Mouse (Mus musculus) MEL (cell line): ENCODE data around the gene Arhgap23. TPM values are rescaled to one million over a fixed set of nuclear protein-coding genes. Genes with fewer than 3 reads are reported as not detected.

Source experiments
- DNase-seq: peaks from one replicate; pipeline ENCODE4 v3.0.0; 2011; ENCODE audit warnings: low read depth, low spot score
- H3K27ac ChIP-seq: 2 replicates; pipeline ENCODE4 v1.5.1; 2012; ENCODE audit warnings: low read depth, mild to moderate bottlenecking, control low read depth, low read length, moderate library complexity; ENCODE audit not compliant: control insufficient read depth
- H3K27me3 ChIP-seq, 2 experiments: fragments of 150-350 bp in 1 of 2; sonication (generic) in 1 of 2; 2 replicates each; pipeline ENCODE4 v1.6.1; 2012; ENCODE audit warnings: low read length in 2 of 2, mild to moderate bottlenecking in 2 of 2, improper control_type of control experiment in 1 of 2, moderate library complexity in 1 of 2; ENCODE audit not compliant: insufficient read depth in 2 of 2, control insufficient read depth in 1 of 2
- H3K36me3 ChIP-seq, 2 experiments: 2 replicates each; pipeline ENCODE4 v1.6.1; 2012 to 2014; ENCODE audit warnings: low read length in 2 of 2, improper control_type of control experiment in 1 of 2, inconsistent platforms in 1 of 2, mild to moderate bottlenecking in 1 of 2; ENCODE audit not compliant: insufficient read depth in 2 of 2, control insufficient read depth in 1 of 2
- H3K4me1 ChIP-seq, 2 experiments: fragments of 150-350 bp in 1 of 2; sonication (generic) in 1 of 2; 2 replicates each; pipeline ENCODE4 v1.6.1; 2012; ENCODE audit warnings: low read length in 2 of 2, improper control_type of control experiment in 1 of 2, mild to moderate bottlenecking in 1 of 2; ENCODE audit not compliant: insufficient read depth in 2 of 2, control insufficient read depth in 1 of 2
- H3K4me3 ChIP-seq, 2 experiments: fragments of 150-350 bp in 1 of 2; sonication (generic) in 1 of 2; 2 replicates each; pipeline ENCODE4 v1.5.1; 2012; ENCODE audit warnings: low read depth in 2 of 2, low read length in 2 of 2, mild to moderate bottlenecking in 2 of 2, moderate library complexity in 2 of 2, control low read depth in 1 of 2, improper control_type of control experiment in 1 of 2; ENCODE audit not compliant: control insufficient read depth in 1 of 2, insufficient read depth in 1 of 2
- H3K79me2 ChIP-seq: 2 replicates; pipeline ENCODE4 v1.6.1; 2012; ENCODE audit warnings: mild to moderate bottlenecking, low read length, moderate library complexity; ENCODE audit not compliant: control insufficient read depth, poor library complexity, insufficient read depth
- H3K9ac ChIP-seq: 2 replicates; pipeline ENCODE4 v1.6.1; 2012; ENCODE audit warnings: low read depth, mild to moderate bottlenecking, control low read depth, low read length, moderate library complexity; ENCODE audit not compliant: control insufficient read depth, poor library complexity, severe bottlenecking
- H3K9me3 ChIP-seq: fragments of 150-350 bp; sonication (generic); replicated peaks from 2 replicates; pipeline ENCODE4 v1.6.1; 2012; ENCODE audit warnings: mild to moderate bottlenecking, low read length, improper control_type of control experiment, moderate library complexity; ENCODE audit not compliant: insufficient read depth
- EP300 ChIP-seq, 2 experiments: IDR thresholded peaks; 2 replicates each; pipeline ENCODE4 v1.6.1; 2011; ENCODE audit warnings: improper control_type of control experiment in 2 of 2, low read length in 2 of 2, low read depth in 1 of 2, mild to moderate bottlenecking in 1 of 2
- GABPA ChIP-seq: IDR thresholded peaks from 2 replicates; pipeline ENCODE4 v1.6.1; 2012; ENCODE audit warnings: low read depth, mild to moderate bottlenecking, inconsistent platforms, low read length, improper control_type of control experiment, moderate library complexity
- JUND ChIP-seq: IDR thresholded peaks from 2 replicates; pipeline ENCODE4 v1.6.1; 2011; ENCODE audit warnings: low read depth, mild to moderate bottlenecking, improper control_type of control experiment, low read length
- MAZ ChIP-seq: IDR thresholded peaks from 2 replicates; pipeline ENCODE4 v1.6.1; 2012; ENCODE audit warnings: low read depth, mild to moderate bottlenecking, inconsistent platforms, low read length, improper control_type of control experiment
- MXI1 ChIP-seq: IDR thresholded peaks from 2 replicates; pipeline ENCODE4 v1.6.1; 2011; ENCODE audit warnings: mild to moderate bottlenecking, low read depth, low read length, improper control_type of control experiment
- MYB ChIP-seq: IDR thresholded peaks from 2 replicates; pipeline ENCODE4 v1.6.1; 2011; ENCODE audit warnings: mild to moderate bottlenecking, low read depth, low read length, improper control_type of control experiment
- MYC ChIP-seq: IDR thresholded peaks from 2 replicates; pipeline ENCODE4 v1.6.1; 2011; ENCODE audit warnings: low read depth, mild to moderate bottlenecking, low read length, improper control_type of control experiment, moderate library complexity
- NELFE ChIP-seq: IDR thresholded peaks from 2 replicates; pipeline ENCODE4 v1.6.1; 2011; ENCODE audit warnings: low read depth, low read length, improper control_type of control experiment
- RAD21 ChIP-seq: IDR thresholded peaks from 2 replicates; pipeline ENCODE4 v1.6.1; 2011; ENCODE audit warnings: mild to moderate bottlenecking, low read depth, low read length, improper control_type of control experiment
- RCOR1 ChIP-seq: IDR thresholded peaks from 2 replicates; pipeline ENCODE4 v1.6.1; 2012; ENCODE audit warnings: low read depth, mild to moderate bottlenecking, inconsistent platforms, low read length, improper control_type of control experiment
- SIN3A ChIP-seq: IDR thresholded peaks from 2 replicates; pipeline ENCODE4 v1.6.1; 2012; ENCODE audit warnings: low read length, improper control_type of control experiment, inconsistent platforms
- SMC3 ChIP-seq: IDR thresholded peaks from 2 replicates; pipeline ENCODE4 v1.6.1; 2011; ENCODE audit warnings: low read depth, low read length, improper control_type of control experiment
- polyA plus RNA-seq, 2 experiments: library from polyadenylated mRNA; stranded (reverse) in 1 of 2; unstranded in 1 of 2; fragments of >175 nt in 1 of 2; fragments of >200 nt in 1 of 2; gene quantifications; 2 replicates each; pipeline versions ENCODE4 v1.2.1 to v1.2.4; 2012; ENCODE audit warnings: low replicate concordance in 2 of 2, low read depth in 1 of 2; ENCODE audit not compliant: insufficient read length in 2 of 2, insufficient read depth in 1 of 2, missing spikeins in 1 of 2
- total RNA-seq: library from RNA; depleted of rRNA; stranded (reverse); fragments of 300-350 nt; gene quantifications from 2 replicates; pipeline ENCODE4 v1.2.3, GENCODE M21; 2012

The Arhgap23 gene
- total and polyA plus RNA-seq, 3 experiments: 1.7 to 7.5 TPM; not detected in 1

GRCm38 (mm10) chr11:97415712-97416636 lies 641 bp downstream of the Arhgap23 start:
- TF ChIP-seq MYB (0 out of 2 replicates have a peak, but pooled peaks have one; percentile 31), MAZ (peak; percentile 61; the same call in 1 of the 2 replicates), EP300 (IDR thresholded peaks at IDR 0.05; ENCODE audit: low read depth in 1 of 2, low read length in 2 of 2) (peak in 1 of 2 experiments; percentile 41; a peak in 1 of 4 replicates), NELFE (no peak), JUND (no peak)
- 0 out of 2 replicates have a peak overlapping the region, but pooled peaks have one; percentile 6 for H3K27ac ChIP-seq
- H3K79me2 ChIP-seq: peaks cover 3% of the 10 kb centered on the region; the same call in 1 of the 2 replicates
- H3K9ac ChIP-seq: peak overlapping the region; percentile 79
- DNase-seq: peak; percentile 40
- H3K4me3 ChIP-seq: peak overlapping the region; percentile 84 to 99
- H3K36me3 ChIP-seq: peaks cover 0 to 2% of the 10 kb centered on the region in 2 experiments; a peak in 1 of 4 replicates
- no peaks in the 10 kb centered on the region for H3K9me3 ChIP-seq
- peaks cover 2 to 5% of the 10 kb centered on the region in 2 experiments; a peak in 1 of 4 replicates for H3K4me1 ChIP-seq
- no peaks in the 10 kb centered on the region for H3K27me3 ChIP-seq

- Histone ChIP-seq H3K9me3 (no peaks in the 10 kb centered on the region), H3K4me3 (no peak overlapping the region; a peak in 1 of 4 replicates), H3K27me3 (no peaks in the 10 kb centered on the region), H3K9ac (no peak overlapping the region), H3K79me2 (peaks cover 3% of the 10 kb centered on the region; the same call in 1 of the 2 replicates), H3K36me3 (peaks cover 0 to 2% of the 10 kb centered on the region in 2 experiments; a peak in 1 of 4 replicates), H3K27ac (no peak overlapping the region), H3K4me1 (peaks cover 2 to 5% of the 10 kb centered on the region in 2 experiments; a peak in 1 of 4 replicates)
- DNase-seq: peak; percentile 24
- 0 out of 2 replicates have a peak, but pooled peaks have one; percentile 20 for TF ChIP-seq MXI1
- no peak for TF ChIP-seq SMC3
- TF ChIP-seq SIN3A: no peak
Observed at GRCm38 (mm10) chr11:97416637-97417035, 1.3 kb downstream of the Arhgap23 start.

GRCm38 (mm10) chr11:97418834-97419539 lies 3.7 kb downstream of the Arhgap23 start:
- H3K4me1 ChIP-seq: peaks cover 2 to 8% of the 10 kb centered on the region in 2 experiments; a peak in 3 of 4 replicates
- H3K9me3 ChIP-seq: no peaks in the 10 kb centered on the region
- H3K27ac ChIP-seq: no peak overlapping the region
- peaks cover 0 to 2% of the 10 kb centered on the region in 2 experiments; a peak in 1 of 4 replicates for H3K36me3 ChIP-seq
- no peak for TF ChIP-seq GABPA
- TF ChIP-seq MYC: no peak
- no peak for TF ChIP-seq RCOR1
- no peak for TF ChIP-seq NELFE
- no peak for TF ChIP-seq RAD21
- no peak overlapping the region for H3K9ac ChIP-seq
- no peak for DNase-seq
- no peak overlapping the region for H3K4me3 ChIP-seq
- peaks cover 3% of the 10 kb centered on the region; the same call in 1 of the 2 replicates for H3K79me2 ChIP-seq
- H3K27me3 ChIP-seq: no peaks in the 10 kb centered on the region
